Mouse (Mus musculus) olfactory bulb, adult 2 months (tissue): Measurements from ENCODE around the gene Cdc14b. TPM values are rescaled to one million over a fixed set of nuclear protein-coding genes. Genes with fewer than 3 reads are reported as not detected.

Experiments
- H3K27ac ChIP-seq: fragments of 200-500 bp; 2 replicates; pipeline ENCODE4 v1.5.1; 2012; ENCODE audit warnings: low read depth, low read length; ENCODE audit not compliant: insufficient read depth
- H3K4me1 ChIP-seq: fragments of 200-500 bp; 2 replicates; pipeline ENCODE4 v1.6.1; 2012; ENCODE audit warnings: low read length; ENCODE audit not compliant: control insufficient read depth, insufficient read depth
- H3K4me3 ChIP-seq: fragments of 200-500 bp; 2 replicates; pipeline ENCODE4 v1.5.1; 2012; ENCODE audit warnings: mild to moderate bottlenecking, low read depth, low read length, moderate library complexity; ENCODE audit not compliant: insufficient read depth
- CTCF ChIP-seq: fragments of 200-500 bp; IDR thresholded peaks from 2 replicates; pipeline ENCODE4 v1.5.1; 2012; ENCODE audit warnings: low read depth, mild to moderate bottlenecking, low read length, moderate library complexity; ENCODE audit not compliant: insufficient read depth
- POLR2A ChIP-seq: fragments of 200-500 bp; IDR thresholded peaks from 2 replicates; pipeline ENCODE4 v1.6.1; 2012; ENCODE audit warnings: mild to moderate bottlenecking, low read depth, low read length, moderate library complexity; ENCODE audit not compliant: insufficient read depth
- WGBS: fragments of 180-500 bp; shearing (Covaris S2); methylation state at CpG from one replicate; pipeline ENCODE4 v1.1.7; 2018; 5-methylcytosine and 5-hydroxymethylcytosine counted together
- polyA plus RNA-seq: library from polyadenylated mRNA; stranded (reverse); fragments of >200 nt; gene quantifications from 2 replicates; pipeline ENCODE4 v1.2.4, GENCODE M21; 2012; ENCODE audit warnings: low replicate concordance; ENCODE audit not compliant: missing spikeins, insufficient read depth, insufficient read length

Cdc14b gene
- polyA plus RNA-seq, 1 experiment, result not detected

DNA sequence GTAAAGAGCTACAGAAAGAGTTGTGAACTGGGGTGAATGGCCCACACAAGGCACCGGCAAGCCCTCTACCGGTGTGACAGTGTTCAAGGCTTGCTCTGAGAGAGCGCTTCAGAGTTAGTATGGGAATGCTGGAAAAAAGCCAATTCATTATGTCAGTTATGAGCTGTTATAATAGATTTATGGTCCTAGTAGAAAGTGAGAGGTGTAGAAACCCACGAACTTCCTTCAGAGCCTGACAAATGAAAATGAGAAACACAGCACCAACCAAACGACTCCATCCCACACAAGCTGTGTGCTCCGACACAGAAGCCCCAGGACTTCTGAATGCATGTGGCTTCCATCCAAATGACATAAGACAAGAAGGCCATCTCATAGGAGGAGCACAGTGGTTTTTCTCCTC lies 77.2 kb downstream of the Cdc14b start:
- H3K4me1 ChIP-seq, result no peaks in the 10 kb centered on the region
- no peak for TF ChIP-seq CTCF
- no peak for TF ChIP-seq POLR2A
- H3K27ac ChIP-seq, result no peak overlapping the region
- no peak overlapping the region for H3K4me3 ChIP-seq
- 81% methylated on average over 6 of the region's 6 CpGs for WGBS

DNA sequence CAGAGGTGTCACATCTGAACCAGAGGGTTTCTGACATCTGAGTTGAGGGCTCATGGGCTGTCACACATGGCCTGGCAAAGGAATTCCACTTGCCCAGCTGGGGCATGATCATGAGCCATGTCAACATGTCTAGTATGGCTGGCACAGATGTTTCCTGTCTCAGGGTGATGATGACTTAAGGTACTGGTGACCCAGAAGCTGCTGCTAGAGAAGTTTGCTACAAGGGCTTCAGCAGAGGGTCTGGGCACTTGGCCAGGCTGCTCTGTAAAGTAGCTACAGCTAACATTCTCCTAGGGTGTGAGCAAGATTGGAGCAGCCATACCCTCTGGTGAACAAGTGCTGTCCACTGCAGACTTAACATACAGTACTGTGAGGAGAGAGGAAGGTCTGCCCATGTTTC lies 88.0 kb downstream of the Cdc14b start:
- no peaks in the 10 kb centered on the region for H3K4me1 ChIP-seq
- no peak overlapping the region for H3K4me3 ChIP-seq
- TF ChIP-seq POLR2A, result no peak
- no peak for TF ChIP-seq CTCF
- H3K27ac ChIP-seq, result no peak overlapping the region

DNA sequence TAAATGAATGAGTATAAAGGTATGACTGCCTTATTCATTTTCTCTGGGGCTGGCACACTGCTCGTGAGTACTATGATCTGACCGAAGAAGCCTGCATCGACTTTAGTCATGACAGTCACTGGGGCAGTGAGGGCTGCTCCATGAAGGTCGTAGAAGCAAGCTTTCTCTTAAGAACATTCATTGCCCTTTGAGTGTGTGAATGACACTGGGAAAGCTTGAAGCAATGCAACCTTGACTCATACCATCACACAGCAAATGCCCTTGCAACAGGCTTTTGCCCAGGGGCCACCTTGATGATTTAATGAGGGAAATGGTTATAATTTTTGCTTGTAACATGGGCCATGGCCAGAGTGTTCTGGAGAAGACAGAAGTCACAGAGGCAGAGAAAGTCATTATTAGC lies 88.6 kb downstream of the Cdc14b start:
- WGBS, result 95% methylated on average over 4 of the region's 4 CpGs
- Histone ChIP-seq H3K4me1 (no peaks in the 10 kb centered on the region), H3K4me3 (no peak overlapping the region), H3K27ac (no peak overlapping the region)
- TF ChIP-seq POLR2A (no peak), CTCF (no peak)

DNA sequence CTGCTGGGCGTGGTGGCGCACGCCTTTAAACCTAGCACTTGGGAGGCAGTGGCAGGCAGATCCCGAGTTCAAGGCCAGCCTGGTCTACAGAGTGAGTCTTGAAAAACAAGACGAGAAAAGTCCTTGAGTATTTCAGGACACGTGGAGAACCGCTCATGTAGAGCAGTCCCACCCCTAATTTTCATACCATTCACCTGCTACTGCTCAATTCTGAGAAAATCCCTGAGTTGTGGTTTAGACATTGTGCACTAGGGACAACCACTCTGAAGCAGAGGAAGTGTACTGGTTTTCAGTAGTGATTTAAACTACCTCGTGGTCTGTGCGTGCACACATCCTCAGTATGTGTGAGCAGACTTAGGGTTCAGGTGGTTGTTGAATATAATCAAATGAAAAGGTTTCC lies 89.5 kb downstream of the Cdc14b start:
- TF ChIP-seq CTCF, result no peak
- TF ChIP-seq POLR2A, result no peak
- no peak overlapping the region for H3K4me3 ChIP-seq
- no peak overlapping the region for H3K27ac ChIP-seq
- no peaks in the 10 kb centered on the region for H3K4me1 ChIP-seq
- 93% methylated on average over 9 of the region's 9 CpGs for WGBS

DNA sequence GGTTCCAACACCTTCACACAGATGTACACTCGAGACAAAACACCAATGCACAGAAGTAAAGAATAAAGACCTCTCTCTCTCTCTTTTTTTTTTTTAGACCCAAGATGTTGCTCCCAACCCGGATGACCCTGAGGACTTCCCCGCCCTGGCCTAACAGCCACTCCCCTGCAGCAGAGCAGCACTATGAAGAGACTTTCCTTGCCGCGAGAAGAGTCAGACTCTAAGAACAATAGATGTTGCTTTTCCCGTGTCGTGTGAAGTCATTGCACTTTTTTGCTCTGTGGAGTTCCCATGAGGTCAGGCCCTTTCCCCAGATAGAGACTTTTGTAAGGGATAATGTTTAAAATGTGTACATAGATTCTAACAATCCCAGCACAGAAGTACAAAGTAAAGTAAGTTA lies 89.9 kb downstream of the Cdc14b start:
- Histone ChIP-seq H3K4me3 (no peak overlapping the region), H3K27ac (no peak overlapping the region), H3K4me1 (no peaks in the 10 kb centered on the region)
- TF ChIP-seq CTCF (no peak), POLR2A (no peak)
- 75% methylated on average over 7 of the region's 7 CpGs for WGBS

DNA sequence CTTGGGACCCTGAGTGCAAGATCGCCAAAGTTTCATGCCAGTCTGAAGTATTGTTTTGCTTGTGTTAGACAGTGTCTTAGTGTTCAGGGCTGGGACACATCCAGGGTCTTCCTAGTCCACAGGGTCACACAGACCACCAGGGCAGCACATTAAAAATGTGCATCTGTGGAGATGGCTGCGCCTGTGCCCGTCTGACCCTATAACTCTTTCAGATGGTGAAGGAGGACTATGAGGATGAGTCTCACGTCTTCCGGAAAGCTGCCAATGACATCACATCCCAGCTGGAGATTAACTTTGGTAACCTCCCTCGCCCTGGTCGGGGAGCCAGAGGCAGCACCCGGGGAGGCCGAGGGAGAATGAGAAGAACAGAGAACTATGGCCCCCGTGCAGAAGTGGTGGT lies 90.7 kb downstream of the Cdc14b start:
- 75% methylated on average over 10 of the region's 10 CpGs for WGBS
- no peak overlapping the region for H3K27ac ChIP-seq
- TF ChIP-seq CTCF (no peak), POLR2A (no peak)
- H3K4me1 ChIP-seq, result no peaks in the 10 kb centered on the region
- no peak overlapping the region for H3K4me3 ChIP-seq

DNA sequence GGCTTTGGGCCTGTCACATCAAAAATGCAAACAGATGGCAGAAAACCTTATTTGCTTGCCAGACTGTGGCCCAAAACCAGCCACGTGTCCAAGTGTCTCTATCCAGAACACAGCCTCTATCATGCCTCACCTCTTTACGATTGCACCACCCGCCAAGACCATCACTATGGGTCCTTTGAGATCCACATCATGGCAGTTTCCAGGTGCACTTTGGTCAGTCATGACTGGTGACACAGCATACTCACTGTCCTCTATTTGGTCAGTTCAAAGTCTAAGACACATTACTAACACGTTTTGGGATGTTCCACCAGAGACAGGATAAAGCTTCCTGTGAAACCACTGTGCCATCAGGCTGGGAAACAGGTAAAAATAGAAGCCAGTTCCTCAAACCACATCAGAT lies 91.5 kb downstream of the Cdc14b start:
- 80% methylated on average over 4 of the region's 4 CpGs for WGBS
- Histone ChIP-seq H3K27ac (no peak overlapping the region), H3K4me1 (no peaks in the 10 kb centered on the region), H3K4me3 (no peak overlapping the region)
- TF ChIP-seq POLR2A (no peak), CTCF (no peak)

DNA sequence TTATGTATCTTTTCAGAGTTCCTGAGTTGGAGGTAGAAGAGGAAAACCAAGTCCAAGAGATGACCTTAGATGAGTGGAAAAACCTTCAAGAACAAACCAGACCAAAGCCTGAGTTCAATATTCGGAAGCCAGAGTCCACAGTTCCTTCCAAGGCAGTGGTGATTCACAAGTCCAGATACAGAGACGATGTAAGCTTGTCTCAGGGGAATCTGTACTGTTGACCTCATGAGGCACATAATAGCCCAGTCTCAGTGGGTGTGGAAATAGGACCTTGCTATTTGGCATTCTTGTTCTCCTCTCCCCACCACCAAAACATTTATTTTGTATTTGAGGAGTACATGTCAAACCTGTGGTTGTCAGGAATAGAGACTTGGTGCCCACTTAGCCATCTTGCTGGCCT lies 93.0 kb downstream of the Cdc14b start:
- TF ChIP-seq POLR2A, result no peak
- Histone ChIP-seq H3K4me1 (no peaks in the 10 kb centered on the region), H3K27ac (no peak overlapping the region), H3K4me3 (no peak overlapping the region)
- WGBS, result 94% methylated on average over 2 of the region's 2 CpGs

DNA sequence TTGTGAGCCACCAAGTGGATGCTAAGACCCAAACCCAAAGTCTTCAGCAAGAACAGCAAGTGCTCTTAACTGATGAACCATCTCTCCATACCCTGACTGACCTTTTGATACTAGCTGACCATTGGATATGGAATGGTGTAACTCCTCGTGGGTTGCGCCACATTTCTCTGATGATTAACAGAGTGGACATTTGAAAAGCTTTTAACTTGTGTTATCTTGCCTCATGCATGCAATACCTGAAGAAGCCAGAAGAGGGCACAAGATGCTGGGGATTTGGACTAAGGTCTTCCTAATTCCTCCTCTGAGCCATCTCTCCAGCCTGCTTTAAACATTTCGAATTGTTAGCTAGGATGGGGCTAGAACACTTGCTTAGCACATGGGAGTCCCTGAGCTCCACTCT lies 94.2 kb downstream of the Cdc14b start:
- no peak overlapping the region for H3K27ac ChIP-seq
- no peak for TF ChIP-seq CTCF
- no peak for TF ChIP-seq POLR2A
- H3K4me3 ChIP-seq, result no peak overlapping the region
- 82% methylated on average over 3 of the region's 3 CpGs for WGBS
- H3K4me1 ChIP-seq, result no peaks in the 10 kb centered on the region

DNA sequence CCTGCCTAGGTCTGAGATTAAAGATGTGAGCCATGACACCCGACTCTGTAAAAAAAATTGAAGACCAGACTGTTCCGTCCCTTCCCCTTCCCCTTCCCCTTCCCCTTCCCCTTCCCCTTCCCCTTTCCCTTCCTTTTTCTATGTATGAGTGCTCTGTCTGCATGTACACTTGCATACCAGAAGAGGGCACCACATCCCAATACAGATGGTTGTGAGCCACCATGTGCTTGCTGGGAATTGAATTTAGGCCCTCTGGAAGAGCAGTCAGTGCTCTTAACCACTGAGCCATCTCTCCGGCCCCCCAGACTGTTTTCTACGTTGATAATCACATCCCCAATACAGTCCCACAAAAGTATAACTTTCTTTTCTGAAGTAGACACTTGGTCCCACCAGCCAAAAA lies 94.8 kb downstream of the Cdc14b start:
- 86% methylated on average over 4 of the region's 4 CpGs for WGBS
- TF ChIP-seq POLR2A (no peak), CTCF (no peak)
- no peak overlapping the region for H3K27ac ChIP-seq
- no peaks in the 10 kb centered on the region for H3K4me1 ChIP-seq
- H3K4me3 ChIP-seq, result no peak overlapping the region
